In genomic region chr8:127192331-127192730, GRCm38 (mm10) we compare ENCODE assay signal across 17 mouse cellular contexts.
A peak's percentile ranks its signal among the peaks of the same experiment; 100 is the strongest.
DNase-seq lines count a peak whose midpoint lies in the region; ATAC-seq and TF ChIP-seq lines count a peak whose summit lies in the region.
"Had no signal": no experiment of that assay in that cellular context is flagged by ENCODE, and none has a peak within 500 bp of the region (broad histone marks: within the 10 kb centered on the region; RNA-seq: fewer than 3 reads in every experiment).

No protein-coding gene starts in this region.

- no peak overlapping the region for H3K4me3 ChIP-seq in forebrain, embryonic 14.5 days (ENCODE audit: low read depth, low read length)
- H3K4me3 ChIP-seq in forebrain, postnatal 0 days (ENCODE audit: low read depth, low read length), result no peak overlapping the region
- no peak overlapping the region for H3K4me3 ChIP-seq in hindbrain, embryonic 12.5 days
- no peak overlapping the region for H3K4me3 ChIP-seq in midbrain, postnatal 0 days (ENCODE audit: low read depth, low read length)
- H3K4me3 ChIP-seq: megakaryocyte, embryonic 14.5 days had no signal

- H3K4me1 ChIP-seq in forebrain, embryonic 14.5 days (ENCODE audit: control insufficient read depth, insufficient read depth, low read length), result peaks cover 30% of the 10 kb centered on the region
- H3K4me1 ChIP-seq in forebrain, postnatal 0 days (ENCODE audit: insufficient read depth), result 0 out of 2 replicates have a peak, but pooled peaks cover 7% of the 10 kb centered on the region
- H3K4me1 ChIP-seq in hindbrain, embryonic 12.5 days, result peaks cover 24% of the 10 kb centered on the region
- H3K4me1 ChIP-seq in midbrain, postnatal 0 days (ENCODE audit: insufficient read depth, low read length), result peaks cover 6% of the 10 kb centered on the region
- H3K4me1 ChIP-seq: megakaryocyte, embryonic 14.5 days had no signal

- no peak for TF ChIP-seq CTCF in forebrain, postnatal 0 days (IDR thresholded peaks at IDR 0.05; ENCODE audit: low read depth)
- TF ChIP-seq CTCF in midbrain, postnatal 0 days (IDR thresholded peaks at IDR 0.05), result no peak

- no peak overlapping the region for H3K27ac ChIP-seq in forebrain, embryonic 14.5 days (ENCODE audit: low read depth, low read length)
- H3K27ac ChIP-seq in forebrain, postnatal 0 days (ENCODE audit: low read depth, low read length), result no peak overlapping the region
- H3K27ac ChIP-seq in hindbrain, embryonic 12.5 days, result peak overlapping the region; percentile 48; the same call in 1 of the 2 replicates
- peak overlapping the region; percentile 44 for H3K27ac ChIP-seq in midbrain, postnatal 0 days (ENCODE audit: low read depth, low read length)
- H3K27ac ChIP-seq: kidney, postnatal 0 days; liver, embryonic 14.5 days had no signal

- H3K9ac ChIP-seq in forebrain, embryonic 14.5 days (ENCODE audit: low read length), result no peak overlapping the region
- H3K9ac ChIP-seq in forebrain, postnatal 0 days, result no peak overlapping the region
- H3K9ac ChIP-seq in hindbrain, embryonic 12.5 days, result no peak overlapping the region
- peak overlapping the region; percentile 24; the same call in 1 of the 2 replicates for H3K9ac ChIP-seq in midbrain, postnatal 0 days (replicated peaks; ENCODE audit: low read length, poor library complexity, severe bottlenecking)
- H3K9ac ChIP-seq: liver, embryonic 14.5 days had no signal

- no peaks in the 10 kb centered on the region for H3K36me3 ChIP-seq in forebrain, embryonic 14.5 days (ENCODE audit: control insufficient read depth, insufficient read depth, low read length)
- H3K36me3 ChIP-seq in forebrain, postnatal 0 days (ENCODE audit: insufficient read depth), result no peaks in the 10 kb centered on the region
- no peaks in the 10 kb centered on the region for H3K36me3 ChIP-seq in hindbrain, embryonic 12.5 days
- H3K36me3 ChIP-seq in midbrain, postnatal 0 days (ENCODE audit: insufficient read depth, low read length), result no peaks in the 10 kb centered on the region

- H3K9me3 ChIP-seq in forebrain, embryonic 14.5 days (replicated peaks; ENCODE audit: control insufficient read depth, low read length), result no peaks in the 10 kb centered on the region
- H3K9me3 ChIP-seq in forebrain, postnatal 0 days (ENCODE audit: low read length), result no peaks in the 10 kb centered on the region
- H3K9me3 ChIP-seq in hindbrain, embryonic 12.5 days (replicated peaks), result no peaks in the 10 kb centered on the region
- no peaks in the 10 kb centered on the region for H3K9me3 ChIP-seq in midbrain, postnatal 0 days (ENCODE audit: low read length)
- H3K9me3 ChIP-seq: megakaryocyte, embryonic 14.5 days had no signal

- DNase-seq in forebrain, embryonic 14.5 days (ENCODE audit: low spot score), result no peak
- DNase-seq in forebrain, postnatal 0 days, result no peak
- DNase-seq in kidney, postnatal 14 days, result peak; percentile 24
- DNase-seq in kidney, postnatal 36 days, result no peak
- DNase-seq in midbrain, postnatal 0 days (ENCODE audit: low spot score), result no peak
- DNase-seq in frontal cortex, adult 2 months (ENCODE audit: extremely low spot score in 1 of 2, low spot score in 1 of 2), result no peak
- DNase-seq in frontal cortex, postnatal 25 days (ENCODE audit: low spot score in 2 of 2), result no peak
- DNase-seq: adrenal gland, postnatal 36 days; cerebellum, postnatal 10 days; layer of hippocampus, postnatal 36 days; thymus, adult 18-20 months had no signal

- no peaks in the 10 kb centered on the region for H3K27me3 ChIP-seq in forebrain, embryonic 14.5 days (replicated peaks; ENCODE audit: control insufficient read depth, insufficient read depth, low read length)
- no peaks in the 10 kb centered on the region for H3K27me3 ChIP-seq in forebrain, postnatal 0 days (ENCODE audit: insufficient read depth, low read length)
- H3K27me3 ChIP-seq in hindbrain, embryonic 12.5 days, result no peaks in the 10 kb centered on the region
- no peaks in the 10 kb centered on the region for H3K27me3 ChIP-seq in midbrain, postnatal 0 days (ENCODE audit: insufficient read depth, low read length)
- H3K27me3 ChIP-seq: Patski had no signal

- 49% methylated on average over 10 of the region's 10 CpGs for WGBS in forebrain, embryonic 14.5 days
- WGBS in forebrain, postnatal 0 days, result 49% methylated on average over 10 of the region's 10 CpGs
- 81% methylated on average over 10 of the region's 10 CpGs for WGBS in hindbrain, embryonic 12.5 days
- 80% methylated on average over 10 of the region's 10 CpGs for WGBS in midbrain, postnatal 0 days

- H3K4me2 ChIP-seq in forebrain, embryonic 14.5 days (ENCODE audit: low read length), result no peak overlapping the region
- H3K4me2 ChIP-seq in forebrain, postnatal 0 days (ENCODE audit: low read depth), result no peak overlapping the region
- no peak overlapping the region for H3K4me2 ChIP-seq in hindbrain, embryonic 12.5 days (replicated peaks)
- H3K4me2 ChIP-seq in midbrain, postnatal 0 days (ENCODE audit: low read depth, low read length, poor library complexity, severe bottlenecking), result no peak overlapping the region

- ATAC-seq in forebrain, embryonic 14.5 days, result peak; percentile 11; the same call in 1 of the 2 replicates
- ATAC-seq in forebrain, postnatal 0 days, result no peak
- no peak for ATAC-seq in hindbrain, embryonic 12.5 days (ENCODE audit: low FRiP score)
- ATAC-seq in midbrain, postnatal 0 days (ENCODE audit: low FRiP score), result no peak
- ATAC-seq: lung, postnatal 0 days; Patski had no signal

Comparison
In these comparisons a context has a peak if more than half of its experiments do, and no peak if none do; other contexts are left out.
1. H3K27ac ChIP-seq: peak in hindbrain, embryonic 12.5 days (single experiment) and midbrain, postnatal 0 days (single experiment); none in forebrain, embryonic 14.5 days (single experiment) and forebrain, postnatal 0 days (single experiment).